Mouse (Mus musculus) G1E (cell line): ENCODE measurements around the gene Apoa1.

Experiments
- CTCF ChIP-seq: IDR thresholded peaks from 2 replicates; pipeline ENCODE4 v1.5.1; 2012; ENCODE audit warnings: low read depth, low read length, inconsistent platforms, mixed read lengths
- GATA1 ChIP-seq: IDR thresholded peaks from 2 replicates; pipeline ENCODE4 v1.6.1; 2012; ENCODE audit warnings: borderline replicate concordance, low read length, inconsistent platforms, mixed read lengths
- GATA2 ChIP-seq: IDR thresholded peaks from 2 replicates; pipeline ENCODE4 v1.6.1; 2012; ENCODE audit warnings: low read depth, low read length, inconsistent platforms, borderline replicate concordance
- POLR2AphosphoS5 ChIP-seq: IDR thresholded peaks from 2 replicates; pipeline ENCODE4 v1.6.1; 2012; ENCODE audit warnings: low read depth, low read length, inconsistent platforms; ENCODE audit not compliant: insufficient replicate concordance
- TAL1 ChIP-seq: conservative IDR thresholded peaks from 2 replicates; pipeline ENCODE4 v1.6.1; 2012; ENCODE audit warnings: low read depth, low read length, inconsistent platforms, mixed read lengths

DNA sequence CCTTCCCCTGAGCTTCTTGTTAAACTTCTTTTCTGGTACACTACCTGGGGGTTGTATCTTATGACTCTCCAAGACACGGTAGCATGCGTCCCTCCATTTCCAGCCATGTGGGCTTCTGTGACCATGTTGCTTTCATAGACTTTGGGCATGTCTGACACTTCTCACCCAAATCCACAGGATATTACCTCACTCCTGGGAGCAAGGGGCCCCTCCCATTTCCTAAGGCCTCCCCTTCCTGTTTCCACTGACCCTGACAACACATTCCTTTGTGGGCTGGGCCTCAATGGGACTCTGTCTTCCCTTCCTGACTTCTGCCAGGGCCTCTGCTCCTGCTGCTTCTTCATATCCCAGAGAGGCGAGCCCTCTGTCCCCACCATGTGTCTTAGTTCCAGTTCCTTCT, 29.2 kb downstream of the Apoa1 start:
- no peak for TF ChIP-seq GATA1
- no peak for TF ChIP-seq CTCF
- no peak for TF ChIP-seq GATA2
- no peak for TF ChIP-seq TAL1
- no peak for TF ChIP-seq POLR2AphosphoS5
